Mouse (Mus musculus) embryonic facial prominence, embryonic 13.5 days (tissue): ENCODE results near the gene H3f3b. TPM values are rescaled to one million over a fixed set of nuclear protein-coding genes. Genes with fewer than 3 reads are reported as not detected.

Experiments used
- ATAC-seq: fragments of 200-750 bp; cut with Nextera tagmentation; 2 replicates; pipeline ENCODE4 v1.8.0; 2017; ENCODE audit warnings: low read depth; ENCODE audit not compliant: insufficient number of reproducible peaks, insufficient read depth, low FRiP score, low TSS enrichment
- H3K27ac ChIP-seq: fragments of 300-500 bp; sonication (generic); 2 replicates; pipeline ENCODE4 v1.5.1; 2015; ENCODE audit warnings: moderate library complexity, mild to moderate bottlenecking, inconsistent platforms
- H3K27me3 ChIP-seq: fragments of 300-500 bp; sonication (generic); 2 replicates; pipeline ENCODE4 v1.6.1; 2015; ENCODE audit warnings: mild to moderate bottlenecking, inconsistent platforms
- H3K36me3 ChIP-seq: fragments of 300-500 bp; sonication (generic); 2 replicates; pipeline ENCODE4 v1.6.1; 2015; ENCODE audit warnings: mild to moderate bottlenecking, inconsistent platforms
- H3K4me1 ChIP-seq: fragments of 300-500 bp; sonication (generic); 2 replicates; pipeline ENCODE4 v1.6.1; 2015; ENCODE audit warnings: inconsistent platforms
- H3K4me2 ChIP-seq: fragments of 300-500 bp; sonication (generic); 2 replicates; pipeline ENCODE4 v1.6.1; 2015; ENCODE audit warnings: moderate library complexity, mild to moderate bottlenecking, inconsistent platforms
- H3K4me3 ChIP-seq: fragments of 300-500 bp; sonication (generic); 2 replicates; pipeline ENCODE4 v1.5.1; 2015; ENCODE audit warnings: mild to moderate bottlenecking, inconsistent platforms
- H3K9ac ChIP-seq: fragments of 300-500 bp; sonication (generic); 2 replicates; pipeline ENCODE4 v1.6.1; 2015; ENCODE audit warnings: mild to moderate bottlenecking, inconsistent platforms
- H3K9me3 ChIP-seq: fragments of 300-500 bp; sonication (generic); 2 replicates; pipeline ENCODE4 v1.6.1; 2016; ENCODE audit warnings: inconsistent platforms
- WGBS: fragments of 180-500 bp; shearing (Covaris S2); methylation state at CpG from one replicate; pipeline ENCODE4 v1.1.7; 2015; ENCODE audit warnings: mixed read lengths; 5-methylcytosine and 5-hydroxymethylcytosine counted together
- polyA plus RNA-seq: library from polyadenylated mRNA; unstranded; fragments of >200 nt; fragmentation: Nextera tagmentation; extraction: Ambion mirVana; gene quantifications from 2 replicates; pipeline ENCODE4 v1.2.1, GENCODE M21; 2015

The H3f3b gene
- polyA plus RNA-seq, 1 experiment from 2014 or later, result 2,264 TPM

- H3K9me3 ChIP-seq, result 0 out of 2 replicates have a peak, but pooled peaks cover 2% of the 10 kb centered on the region
- WGBS, result 96% methylated on average over 1 of the region's 1 CpGs
- ATAC-seq, result no peak
These were observed 15.5 kb upstream of the H3f3b start for GRCm38 (mm10) chr11:116043286-116043685.

GRCm38 (mm10) chr11:116042372-116043138, 14.8 kb upstream of the H3f3b start:
- H3K4me2 ChIP-seq, result no peak overlapping the region
- H3K9ac ChIP-seq, result no peak overlapping the region
- H3K27me3 ChIP-seq, result no peaks in the 10 kb centered on the region
- 0 out of 2 replicates have a peak, but pooled peaks cover 2% of the 10 kb centered on the region for H3K9me3 ChIP-seq
- ATAC-seq, result no peak
- 89% methylated on average over 5 of the region's 5 CpGs for WGBS
- peaks cover 79% of the 10 kb centered on the region for H3K36me3 ChIP-seq
- no peak overlapping the region for H3K27ac ChIP-seq
- H3K4me1 ChIP-seq, result no peaks in the 10 kb centered on the region
- H3K4me3 ChIP-seq, result no peak overlapping the region

More at GRCm38 (mm10) chr11:116043286-116043685, 15.5 kb upstream of the H3f3b start:
- H3K9ac ChIP-seq, result no peak overlapping the region
- no peak overlapping the region for H3K27ac ChIP-seq
- H3K27me3 ChIP-seq, result no peaks in the 10 kb centered on the region
- no peak overlapping the region for H3K4me3 ChIP-seq
- no peaks in the 10 kb centered on the region for H3K4me1 ChIP-seq
- peaks cover 83% of the 10 kb centered on the region for H3K36me3 ChIP-seq
- H3K4me2 ChIP-seq, result no peak overlapping the region

- H3K9me3 ChIP-seq, result 0 out of 2 replicates have a peak, but pooled peaks cover 2% of the 10 kb centered on the region
- peaks cover 73% of the 10 kb centered on the region for H3K36me3 ChIP-seq
- no peak for ATAC-seq
- H3K4me1 ChIP-seq, result no peaks in the 10 kb centered on the region
- H3K4me2 ChIP-seq, result no peak overlapping the region
- H3K27me3 ChIP-seq, result no peaks in the 10 kb centered on the region
- H3K9ac ChIP-seq, result no peak overlapping the region
- WGBS, result 96% methylated on average over 2 of the region's 2 CpGs
- no peak overlapping the region for H3K4me3 ChIP-seq
- no peak overlapping the region for H3K27ac ChIP-seq
These were observed 14.1 kb upstream of the H3f3b start for GRCm38 (mm10) chr11:116041833-116042232.

- H3K4me1 ChIP-seq, result no peaks in the 10 kb centered on the region
- H3K27me3 ChIP-seq, result no peaks in the 10 kb centered on the region
- no peak overlapping the region for H3K9ac ChIP-seq
- ATAC-seq, result no peak
- no peak overlapping the region for H3K4me3 ChIP-seq
- no peak overlapping the region for H3K4me2 ChIP-seq
- H3K27ac ChIP-seq, result no peak overlapping the region
- H3K36me3 ChIP-seq, result peaks cover 61% of the 10 kb centered on the region
- H3K9me3 ChIP-seq, result 0 out of 2 replicates have a peak, but pooled peaks cover 2% of the 10 kb centered on the region
- WGBS, result 79% methylated on average over 6 of the region's 6 CpGs
These were observed 12.8 kb upstream of the H3f3b start for GRCm38 (mm10) chr11:116040593-116040992.

GRCm38 (mm10) chr11:116037826-116038225, 10.1 kb upstream of the H3f3b start:
- no peak overlapping the region for H3K9ac ChIP-seq
- peaks cover 54% of the 10 kb centered on the region for H3K36me3 ChIP-seq
- H3K4me2 ChIP-seq, result no peak overlapping the region
- 0 out of 2 replicates have a peak, but pooled peaks cover 2% of the 10 kb centered on the region for H3K9me3 ChIP-seq
- no peak overlapping the region for H3K27ac ChIP-seq
- H3K4me3 ChIP-seq, result no peak overlapping the region
- 84% methylated on average over 9 of the region's 9 CpGs for WGBS
- H3K27me3 ChIP-seq, result no peaks in the 10 kb centered on the region
- no peak for ATAC-seq
- no peaks in the 10 kb centered on the region for H3K4me1 ChIP-seq

GRCm38 (mm10) chr11:116036671-116037070, 8.9 kb upstream of the H3f3b start:
- H3K36me3 ChIP-seq, result peaks cover 44% of the 10 kb centered on the region

GRCm38 (mm10) chr11:116034584-116034983, 6.8 kb upstream of the H3f3b start:
- WGBS, result 93% methylated on average over 6 of the region's 6 CpGs

More at GRCm38 (mm10) chr11:116036671-116037070, 8.9 kb upstream of the H3f3b start:
- no peak overlapping the region for H3K4me3 ChIP-seq
- H3K27ac ChIP-seq, result no peak overlapping the region
- ATAC-seq, result no peak
- H3K4me2 ChIP-seq, result no peak overlapping the region
- 93% methylated on average over 3 of the region's 3 CpGs for WGBS
- peaks cover 8% of the 10 kb centered on the region for H3K4me1 ChIP-seq
- H3K9ac ChIP-seq, result no peak overlapping the region
- H3K9me3 ChIP-seq, result no peaks in the 10 kb centered on the region
- no peaks in the 10 kb centered on the region for H3K27me3 ChIP-seq

GRCm38 (mm10) chr11:116030898-116031845, 3.4 kb upstream of the H3f3b start:
- Histone ChIP-seq H3K4me1 (peaks cover 18% of the 10 kb centered on the region), H3K9me3 (no peaks in the 10 kb centered on the region), H3K36me3 (peaks cover 15% of the 10 kb centered on the region), H3K27ac (peak overlapping the region; percentile 100), H3K4me3 (peak overlapping the region; percentile 71), H3K4me2 (peak overlapping the region; percentile 72), H3K9ac (peak overlapping the region; percentile 95), H3K27me3 (no peaks in the 10 kb centered on the region)
- ATAC-seq, result no peak
- WGBS, result 27% methylated on average over 14 of the region's 14 CpGs

More at GRCm38 (mm10) chr11:116034584-116034983, 6.8 kb upstream of the H3f3b start:
- no peaks in the 10 kb centered on the region for H3K27me3 ChIP-seq
- H3K27ac ChIP-seq, result no peak overlapping the region
- no peak for ATAC-seq
- peaks cover 18% of the 10 kb centered on the region for H3K4me1 ChIP-seq
- no peak overlapping the region for H3K4me2 ChIP-seq
- H3K9ac ChIP-seq, result 0 out of 2 replicates have a peak overlapping the region, but pooled peaks have one; percentile 11
- H3K4me3 ChIP-seq, result no peak overlapping the region
- peaks cover 28% of the 10 kb centered on the region for H3K36me3 ChIP-seq
- no peaks in the 10 kb centered on the region for H3K9me3 ChIP-seq

GRCm38 (mm10) chr11:116030088-116030897, 2.5 kb upstream of the H3f3b start, which contains the start of gene Unk:
TSS of gene Unk (plus strand) at chr11:116030322.
- Histone ChIP-seq H3K9ac (peak within 1 kb of the TSS; percentile 95), H3K4me1 (peaks cover 18% of the 10 kb centered on the region), H3K9me3 (no peaks in the 10 kb centered on the region)

GRCm38 (mm10) chr11:116029086-116029865, 1.5 kb upstream of the H3f3b start:
- H3K27ac ChIP-seq, result peak overlapping the region; percentile 100
- H3K4me1 ChIP-seq, result peaks cover 18% of the 10 kb centered on the region
- peaks cover 7% of the 10 kb centered on the region; the same call in 1 of the 2 replicates for H3K36me3 ChIP-seq
- no peaks in the 10 kb centered on the region for H3K9me3 ChIP-seq
- peak overlapping the region; percentile 71 for H3K4me3 ChIP-seq
- H3K27me3 ChIP-seq, result no peaks in the 10 kb centered on the region
- peak overlapping the region; percentile 72 for H3K4me2 ChIP-seq
- peak overlapping the region; percentile 95 for H3K9ac ChIP-seq
- ATAC-seq, result no peak
- 80% methylated on average over 6 of the region's 6 CpGs for WGBS

More at GRCm38 (mm10) chr11:116030088-116030897, 2.5 kb upstream of the H3f3b start, which contains the start of gene Unk:
- under 1% methylated on average over 67 of the region's 67 CpGs for WGBS
- H3K4me2 ChIP-seq, result peak within 1 kb of the TSS; percentile 72
- H3K36me3 ChIP-seq, result peaks cover 15% of the 10 kb centered on the region
- ATAC-seq, result peak; percentile 92
- H3K27ac ChIP-seq, result peak within 1 kb of the TSS; percentile 100
- H3K27me3 ChIP-seq, result no peaks in the 10 kb centered on the region
- peak within 1 kb of the TSS; percentile 71 for H3K4me3 ChIP-seq
